Comparison of ENCODE assay signal across 24 mouse cellular contexts in genomic region chr15:96689919-96690318, GRCm38 (mm10). TPM values are rescaled to one million over a fixed set of nuclear protein-coding genes. Genes with fewer than 3 reads are reported as not detected.
A peak's percentile ranks its signal among the peaks of the same experiment; 100 is the strongest.
DNase-seq lines count a peak whose midpoint lies in the region; TF ChIP-seq lines count a peak whose summit lies in the region.
"Had no signal": no experiment of that assay in that cellular context is flagged by ENCODE, and none has a peak within 500 bp of the region (broad histone marks: within the 10 kb centered on the region; RNA-seq: fewer than 3 reads in every experiment).

No protein-coding gene starts in this region.

- H3K79me2 ChIP-seq in MEL (ENCODE audit: control insufficient read depth, insufficient read depth, low read length, poor library complexity), result peaks cover 22% of the 10 kb centered on the region

- H3K4me1 ChIP-seq in MEL (ENCODE audit: control insufficient read depth in 1 of 2, insufficient read depth in 2 of 2, low read length in 2 of 2), result peaks cover 4 to 27% of the 10 kb centered on the region in 2 experiments; a peak in 3 of 4 replicates
- peaks cover 19% of the 10 kb centered on the region for H3K4me1 ChIP-seq in cerebellum, adult 2 months (ENCODE audit: control insufficient read depth, insufficient read depth, low read length)
- H3K4me1 ChIP-seq: embryonic facial prominence, embryonic 10.5 days had no signal

- peaks cover 69 to 70% of the 10 kb centered on the region in 2 experiments for H3K36me3 ChIP-seq in MEL (ENCODE audit: control insufficient read depth in 1 of 2, insufficient read depth in 2 of 2, low read length in 2 of 2)

- peak; percentile 23 to 29 for DNase-seq in heart, postnatal 10 days
- DNase-seq in heart, adult 18-20 months, result no peak
- peak; percentile 37 for DNase-seq in MEL (ENCODE audit: low read depth, low spot score)
- peak; percentile 45 for DNase-seq in NIH3T3 (ENCODE audit: low read depth)
- DNase-seq in naive thymus-derived CD4-positive, alpha-beta T cell, adult 2 months (ENCODE audit: low read depth), result peak; percentile 19
- DNase-seq in cerebellum, adult 2 months, result no peak
- DNase-seq: adrenal gland, postnatal 10 days; adrenal gland, postnatal 36 days; cerebellum, adult 8-10 months; cerebellum, postnatal 36 days; embryo, embryonic 11 days; gastrocnemius, postnatal 25 days; kidney, adult 11 months had no signal

- H3K9ac ChIP-seq in MEL (ENCODE audit: control insufficient read depth, low read depth, low read length, poor library complexity, severe bottlenecking), result no peak overlapping the region
- H3K9ac ChIP-seq: embryonic facial prominence, embryonic 13.5 days; forebrain, embryonic 12.5 days; forebrain, embryonic 15.5 days; hindbrain, embryonic 15.5 days; intestine, embryonic 15.5 days had no signal

- no peak for TF ChIP-seq RAD21 in MEL (IDR thresholded peaks at IDR 0.05; ENCODE audit: low read depth, low read length)

- intact Hi-C loops in heart, postnatal 10 days (cut with DNase I), result no loop called here

- no peak overlapping the region for H3K4me3 ChIP-seq in MEL (ENCODE audit: control insufficient read depth in 1 of 2, insufficient read depth in 1 of 2, low read depth in 2 of 2, low read length in 2 of 2)
- no peak overlapping the region for H3K4me3 ChIP-seq in cerebellum, adult 2 months (replicated peaks; ENCODE audit: insufficient read depth, low read depth, low read length)
- H3K4me3 ChIP-seq: embryonic facial prominence, embryonic 10.5 days; embryonic facial prominence, embryonic 13.5 days; erythroblast, embryonic 14.5 days; forebrain, embryonic 12.5 days; forebrain, embryonic 15.5 days; heart, embryonic 10.5 days; heart, embryonic 13.5 days; hindbrain, embryonic 12.5 days; hindbrain, embryonic 15.5 days; intestine, embryonic 15.5 days had no signal

- no peaks in the 10 kb centered on the region for H3K9me3 ChIP-seq in MEL (replicated peaks; ENCODE audit: insufficient read depth, low read length)
- H3K9me3 ChIP-seq: embryonic facial prominence, embryonic 10.5 days; embryonic facial prominence, embryonic 13.5 days; forebrain, embryonic 12.5 days; forebrain, embryonic 15.5 days; heart, embryonic 10.5 days; heart, embryonic 13.5 days; hindbrain, embryonic 12.5 days; hindbrain, embryonic 15.5 days; intestine, embryonic 15.5 days had no signal

- no peak for TF ChIP-seq CTCF in MEL (IDR thresholded peaks at IDR 0.05 in 2 of 3, conservative IDR thresholded peaks at IDR 0.05 in 1 of 3; ENCODE audit: control insufficient read depth in 1 of 3, insufficient read depth in 1 of 3, low read depth in 2 of 3, low read length in 3 of 3, poor library complexity in 1 of 3, severe bottlenecking in 1 of 3)
- no peak for TF ChIP-seq CTCF in cerebellum, adult 2 months (IDR thresholded peaks at IDR 0.05; ENCODE audit: borderline replicate concordance, insufficient read depth, low read depth, low read length)

- WGBS in cerebellum, adult 2 months, result 43% methylated on average over 9 of the region's 9 CpGs

- TF ChIP-seq EP300 in MEL (IDR thresholded peaks at IDR 0.05; ENCODE audit: low read depth in 1 of 2, low read length in 2 of 2), result no peak

- H3K27ac ChIP-seq in MEL (ENCODE audit: control insufficient read depth, low read depth, low read length), result no peak overlapping the region
- H3K27ac ChIP-seq in cerebellum, adult 2 months (ENCODE audit: insufficient read depth, low read length), result no peak overlapping the region
- H3K27ac ChIP-seq: embryonic facial prominence, embryonic 10.5 days; embryonic facial prominence, embryonic 13.5 days; forebrain, embryonic 12.5 days; forebrain, embryonic 15.5 days; heart, embryonic 10.5 days; heart, embryonic 13.5 days; hindbrain, embryonic 12.5 days; hindbrain, embryonic 15.5 days; intestine, embryonic 15.5 days had no signal

- H3K27me3 ChIP-seq in MEL (ENCODE audit: control insufficient read depth in 1 of 2, insufficient read depth in 2 of 2, low read length in 2 of 2), result no peaks in the 10 kb centered on the region
- no peaks in the 10 kb centered on the region for H3K27me3 ChIP-seq in cerebellum, adult 2 months (ENCODE audit: control insufficient read depth, insufficient read depth, low read length)
- H3K27me3 ChIP-seq: embryonic facial prominence, embryonic 13.5 days; forebrain, embryonic 12.5 days; forebrain, embryonic 15.5 days; heart, embryonic 13.5 days; hindbrain, embryonic 12.5 days; hindbrain, embryonic 15.5 days; intestine, embryonic 15.5 days; Patski had no signal

- TF ChIP-seq POLR2A in MEL (IDR thresholded peaks at IDR 0.05; ENCODE audit: control insufficient read depth in 1 of 2, insufficient read depth in 1 of 2, low read depth in 1 of 2, low read length in 2 of 2, poor library complexity in 1 of 2), result no peak
- TF ChIP-seq POLR2A in cerebellum, adult 2 months (IDR thresholded peaks at IDR 0.05; ENCODE audit: borderline replicate concordance, insufficient read depth, low read length), result no peak

TF ChIP-seq in MEL, 35 proteins besides CTCF, POLR2A, EP300 and RAD21:
- TF ChIP-seq MAFK (IDR thresholded peaks at IDR 0.05; ENCODE audit: borderline replicate concordance, low read depth, low read length) (no peak), MAZ (IDR thresholded peaks at IDR 0.05; ENCODE audit: low read depth, low read length) (no peak), CHD2 (IDR thresholded peaks at IDR 0.05; ENCODE audit: low read length) (no peak), POLR2AphosphoS2 (IDR thresholded peaks at IDR 0.05; ENCODE audit: low read length) (no peak), POLR2AphosphoS5 (IDR thresholded peaks at IDR 0.05; ENCODE audit: borderline replicate concordance, low read depth, low read length) (no peak), MYC (IDR thresholded peaks at IDR 0.05; ENCODE audit: low read depth, low read length) (no peak), NELFE (IDR thresholded peaks at IDR 0.05; ENCODE audit: low read depth, low read length) (no peak), SMC3 (IDR thresholded peaks at IDR 0.05; ENCODE audit: low read depth, low read length) (no peak), CHD1 (IDR thresholded peaks at IDR 0.05; ENCODE audit: low read depth, low read length) (no peak), USF2 (IDR thresholded peaks at IDR 0.05; ENCODE audit: borderline replicate concordance in 1 of 2, insufficient read depth in 1 of 2, low read depth in 1 of 2, low read length in 2 of 2) (no peak), ELF1 (IDR thresholded peaks at IDR 0.05; ENCODE audit: low read depth, low read length) (no peak), MXI1 (IDR thresholded peaks at IDR 0.05; ENCODE audit: low read depth, low read length) (no peak), GATA1 (IDR thresholded peaks at IDR 0.05; ENCODE audit: low read depth, low read length) (no peak), UBTF (IDR thresholded peaks at IDR 0.05; ENCODE audit: borderline replicate concordance, insufficient read depth, low read depth, low read length) (no peak)

RNA-seq across cellular contexts. Expression of gene Slc38a2, which starts 9.6 kb away (rescaled TPM):
- 100 to 1,000 TPM; 312 to 340 TPM for total RNA-seq in heart, postnatal 10 days (2021)
- total RNA-seq in heart, adult 18-20 months (2021), result 100 to 1,000 TPM; 194 to 206 TPM
- 80.6 and 150 TPM in 2 replicates for total RNA-seq in MEL (2012; rRNA removed)
- polyA plus RNA-seq in MEL (2012; ENCODE audit: insufficient read depth in 1 of 2, insufficient read length in 2 of 2, low read depth in 1 of 2, low replicate concordance in 2 of 2, missing spikeins in 1 of 2), result 100 to 1,000 TPM; 177 to 590 TPM
- 93.6 and 103 TPM in 2 replicates for polyA plus RNA-seq in cerebellum, adult 2 months (2012; rRNA removed)

RNA-seq across cellular contexts. Expression of gene Slc38a1, which starts 47.2 kb away (rescaled TPM):
- 10 to 100 TPM; 51.6 to 60.4 TPM for total RNA-seq in heart, postnatal 10 days (2021)
- 10 to 100 TPM in 1 of 2 experiments, 1 to 10 TPM in 1; 5.9 to 13.3 TPM for total RNA-seq in heart, adult 18-20 months (2021)
- not detected in 2 replicates for total RNA-seq in MEL (2012; rRNA removed)
- under 1 TPM in 1 of 2 experiments, not detected in 1; 0.03 TPM for polyA plus RNA-seq in MEL (2012; ENCODE audit: insufficient read depth in 1 of 2, insufficient read length in 2 of 2, low read depth in 1 of 2, low replicate concordance in 2 of 2, missing spikeins in 1 of 2)
- polyA plus RNA-seq in cerebellum, adult 2 months (2012; rRNA removed), result 141 and 160 TPM in 2 replicates

Comparison
In these comparisons a context has a peak if more than half of its experiments do, and no peak if none do; other contexts are left out.
1. DNase-seq: peak in heart, postnatal 10 days (2 of 2), MEL (single experiment), NIH3T3 (single experiment) and naive thymus-derived CD4-positive, alpha-beta T cell, adult 2 months (single experiment); none in heart, adult 18-20 months (0 of 2) and cerebellum, adult 2 months (0 of 2).